Mouse (Mus musculus) lung, adult 2 months (tissue): ENCODE data around the gene Hacd2.

ENCODE experiments used
- CTCF ChIP-seq: fragments of 200-500 bp; IDR thresholded peaks from 2 replicates; pipeline ENCODE4 v1.5.1; 2011; ENCODE audit warnings: mild to moderate bottlenecking, low read length, control low read depth; ENCODE audit not compliant: insufficient read depth
- POLR2A ChIP-seq: fragments of 200-500 bp; IDR thresholded peaks from 2 replicates; pipeline ENCODE4 v1.6.1; 2011; ENCODE audit warnings: low read depth, mild to moderate bottlenecking, control low read depth, low read length, borderline replicate concordance; ENCODE audit errors: extremely low read depth

DNA sequence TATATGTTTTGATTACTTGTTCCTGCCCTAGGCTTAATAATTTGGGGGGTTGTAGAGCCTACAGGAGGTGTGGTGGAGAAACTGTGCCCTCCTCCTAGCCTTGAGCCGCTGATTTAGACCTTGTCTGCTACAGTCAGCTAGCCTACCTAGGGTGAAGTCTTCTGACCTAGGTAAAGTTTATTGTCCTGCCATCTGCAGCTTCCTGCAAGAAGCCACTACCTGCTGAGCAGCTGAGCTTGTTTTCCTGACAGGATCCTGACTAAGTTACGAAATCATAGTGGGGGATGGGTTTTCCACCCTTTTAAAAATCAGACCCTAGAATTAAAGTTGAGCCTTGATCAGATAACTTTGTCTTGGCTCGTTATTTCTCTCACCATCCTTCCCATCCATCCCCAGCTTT lies 5.7 kb upstream of the Hacd2 start:
- TF ChIP-seq CTCF = no peak
- TF ChIP-seq POLR2A = no peak
